ENCODE assay signal across 15 mouse cellular contexts in the genomic region with DNA sequence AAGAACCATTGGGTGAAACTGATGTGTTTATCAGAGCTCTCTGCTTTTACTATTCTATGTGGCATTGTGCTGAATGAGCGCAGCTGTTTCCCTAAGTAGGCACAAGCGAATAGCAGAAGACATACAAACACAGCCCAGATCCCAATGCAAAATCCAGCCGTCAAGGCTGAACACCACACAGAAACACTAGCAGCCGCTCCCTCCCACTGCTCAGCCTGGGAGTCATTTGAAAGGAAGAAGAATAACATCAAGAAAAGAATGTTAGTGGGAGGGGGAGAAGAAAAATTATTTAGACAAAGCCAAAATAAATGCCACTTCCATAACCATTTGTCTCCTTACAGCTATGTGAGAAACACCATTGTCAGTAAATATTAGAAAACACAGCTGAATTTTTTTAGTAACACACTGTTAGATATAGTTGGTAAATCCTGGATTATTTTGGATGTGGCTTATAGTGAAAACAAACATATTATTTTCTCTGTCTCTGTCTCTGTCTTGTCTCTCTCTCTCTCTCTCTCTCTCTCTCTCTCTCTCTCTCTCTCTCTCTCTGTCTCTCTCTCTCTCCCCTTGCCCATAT.
A peak's percentile ranks its signal among the peaks of the same experiment; 100 is the strongest.
DNase-seq lines count a peak whose midpoint lies in the region; ATAC-seq lines count a peak whose summit lies in the region.
"Had no signal": no experiment of that assay in that cellular context is flagged by ENCODE, and none has a peak within 500 bp of the region (broad histone marks: within the 10 kb centered on the region; RNA-seq: fewer than 3 reads in every experiment).

No protein-coding gene starts in this region.

- peak overlapping the region; percentile 29; the same call in 1 of the 2 replicates for H3K27ac ChIP-seq in forebrain, embryonic 15.5 days (replicated peaks)
- H3K27ac ChIP-seq in forebrain, embryonic 12.5 days, result no peak overlapping the region
- 0 out of 2 replicates have a peak overlapping the region, but pooled peaks have one; percentile 28 for H3K27ac ChIP-seq in neural tube, embryonic 11.5 days (ENCODE audit: low read depth, low read length)
- no peak overlapping the region for H3K27ac ChIP-seq in neural tube, embryonic 15.5 days (replicated peaks)
- H3K27ac ChIP-seq: embryonic facial prominence, embryonic 13.5 days; hindbrain, embryonic 15.5 days had no signal

- WGBS in forebrain, embryonic 15.5 days, result 54% methylated on average over 4 of the region's 4 CpGs
- WGBS in forebrain, embryonic 12.5 days, result 67% methylated on average over 4 of the region's 4 CpGs
- WGBS in neural tube, embryonic 11.5 days, result 55% methylated on average over 4 of the region's 4 CpGs
- 60% methylated on average over 4 of the region's 4 CpGs for WGBS in neural tube, embryonic 15.5 days

- peaks cover 4% of the 10 kb centered on the region; the same call in 1 of the 2 replicates for H3K4me1 ChIP-seq in forebrain, embryonic 15.5 days
- peaks cover 4% of the 10 kb centered on the region for H3K4me1 ChIP-seq in forebrain, embryonic 12.5 days
- no peaks in the 10 kb centered on the region for H3K4me1 ChIP-seq in neural tube, embryonic 11.5 days (ENCODE audit: control insufficient read depth, insufficient read depth, low read length)
- H3K4me1 ChIP-seq in neural tube, embryonic 15.5 days, result no peaks in the 10 kb centered on the region
- H3K4me1 ChIP-seq: hindbrain, embryonic 15.5 days had no signal

- H3K9ac ChIP-seq in forebrain, embryonic 15.5 days (replicated peaks), result no peak overlapping the region
- H3K9ac ChIP-seq in forebrain, embryonic 12.5 days, result no peak overlapping the region
- H3K9ac ChIP-seq in neural tube, embryonic 11.5 days (ENCODE audit: low read length), result no peak overlapping the region
- H3K9ac ChIP-seq in neural tube, embryonic 15.5 days (replicated peaks), result no peak overlapping the region
- H3K9ac ChIP-seq: embryonic facial prominence, embryonic 13.5 days; hindbrain, embryonic 15.5 days had no signal

- peak; percentile 16 for DNase-seq in layer of hippocampus, adult 11-12 months (ENCODE audit: low spot score)
- DNase-seq in layer of hippocampus, postnatal 10 days (ENCODE audit: low spot score in 2 of 2), result no peak
- DNase-seq in neural tube, embryonic 11.5 days (ENCODE audit: low spot score), result no peak
- peak; percentile 4 to 20 for DNase-seq in right cerebral cortex, postnatal 36 days (ENCODE audit: low spot score in 2 of 2)
- no peak for DNase-seq in heart, adult 8-10 months (ENCODE audit: low spot score)
- DNase-seq: adrenal gland, adult 2 months; cerebellum, postnatal 36 days; thymus, postnatal 14 days had no signal

- H3K9me3 ChIP-seq in forebrain, embryonic 15.5 days, result no peaks in the 10 kb centered on the region
- no peaks in the 10 kb centered on the region for H3K9me3 ChIP-seq in forebrain, embryonic 12.5 days
- no peaks in the 10 kb centered on the region for H3K9me3 ChIP-seq in neural tube, embryonic 11.5 days (ENCODE audit: control insufficient read depth, low read length)
- H3K9me3 ChIP-seq in neural tube, embryonic 15.5 days (replicated peaks), result no peaks in the 10 kb centered on the region
- H3K9me3 ChIP-seq: embryonic facial prominence, embryonic 13.5 days; hindbrain, embryonic 15.5 days had no signal

- H3K4me2 ChIP-seq in forebrain, embryonic 15.5 days (replicated peaks), result no peak overlapping the region
- no peak overlapping the region for H3K4me2 ChIP-seq in forebrain, embryonic 12.5 days
- H3K4me2 ChIP-seq in neural tube, embryonic 11.5 days (ENCODE audit: low read depth), result no peak overlapping the region
- H3K4me2 ChIP-seq in neural tube, embryonic 15.5 days, result no peak overlapping the region
- H3K4me2 ChIP-seq: embryonic facial prominence, embryonic 13.5 days; hindbrain, embryonic 15.5 days; liver, embryonic 11.5 days had no signal

- H3K27me3 ChIP-seq in forebrain, embryonic 15.5 days, result no peaks in the 10 kb centered on the region
- H3K27me3 ChIP-seq in forebrain, embryonic 12.5 days, result no peaks in the 10 kb centered on the region
- no peaks in the 10 kb centered on the region for H3K27me3 ChIP-seq in neural tube, embryonic 11.5 days (ENCODE audit: control insufficient read depth, insufficient read depth, low read length)
- no peaks in the 10 kb centered on the region for H3K27me3 ChIP-seq in neural tube, embryonic 15.5 days (replicated peaks)
- H3K27me3 ChIP-seq: embryonic facial prominence, embryonic 13.5 days; hindbrain, embryonic 15.5 days had no signal

- H3K36me3 ChIP-seq in forebrain, embryonic 15.5 days, result no peaks in the 10 kb centered on the region
- no peaks in the 10 kb centered on the region for H3K36me3 ChIP-seq in forebrain, embryonic 12.5 days (replicated peaks)
- no peaks in the 10 kb centered on the region for H3K36me3 ChIP-seq in neural tube, embryonic 11.5 days (ENCODE audit: control insufficient read depth, insufficient read depth, low read length)
- H3K36me3 ChIP-seq in neural tube, embryonic 15.5 days, result no peaks in the 10 kb centered on the region
- H3K36me3 ChIP-seq: embryonic facial prominence, embryonic 13.5 days; hindbrain, embryonic 15.5 days had no signal

- no peak overlapping the region for H3K4me3 ChIP-seq in forebrain, embryonic 15.5 days
- H3K4me3 ChIP-seq in forebrain, embryonic 12.5 days (replicated peaks), result no peak overlapping the region
- H3K4me3 ChIP-seq in neural tube, embryonic 11.5 days (ENCODE audit: low read depth, low read length), result no peak overlapping the region
- no peak overlapping the region for H3K4me3 ChIP-seq in neural tube, embryonic 15.5 days (replicated peaks)
- H3K4me3 ChIP-seq: embryonic facial prominence, embryonic 13.5 days; hindbrain, embryonic 15.5 days; myocyte had no signal

- ATAC-seq in forebrain, embryonic 15.5 days (replicated peaks), result no peak
- ATAC-seq in forebrain, embryonic 12.5 days (ENCODE audit: low FRiP score), result no peak
- no peak for ATAC-seq in neural tube, embryonic 11.5 days (ENCODE audit: insufficient read depth, low FRiP score, low TSS enrichment)
- no peak for ATAC-seq in neural tube, embryonic 15.5 days (ENCODE audit: low FRiP score)

Comparison
In these comparisons a context has a peak if more than half of its experiments do, and no peak if none do; other contexts are left out.
1. H3K27ac ChIP-seq: peak in forebrain, embryonic 15.5 days (single experiment) and neural tube, embryonic 11.5 days (single experiment); none in forebrain, embryonic 12.5 days (single experiment) and neural tube, embryonic 15.5 days (single experiment).
2. DNase-seq: peak in layer of hippocampus, adult 11-12 months (single experiment) and right cerebral cortex, postnatal 36 days (2 of 2); none in layer of hippocampus, postnatal 10 days (0 of 2), neural tube, embryonic 11.5 days (single experiment) and heart, adult 8-10 months (single experiment).